Mouse (Mus musculus): ENCODE measurements around the gene H2-Q10. TPM values are rescaled to one million over a fixed set of nuclear protein-coding genes. Genes with fewer than 3 reads are reported as not detected.

H2-Q10 gene
- polyA plus RNA-seq, 1 experiment from 2014 or later: 110 TPM

DNA sequence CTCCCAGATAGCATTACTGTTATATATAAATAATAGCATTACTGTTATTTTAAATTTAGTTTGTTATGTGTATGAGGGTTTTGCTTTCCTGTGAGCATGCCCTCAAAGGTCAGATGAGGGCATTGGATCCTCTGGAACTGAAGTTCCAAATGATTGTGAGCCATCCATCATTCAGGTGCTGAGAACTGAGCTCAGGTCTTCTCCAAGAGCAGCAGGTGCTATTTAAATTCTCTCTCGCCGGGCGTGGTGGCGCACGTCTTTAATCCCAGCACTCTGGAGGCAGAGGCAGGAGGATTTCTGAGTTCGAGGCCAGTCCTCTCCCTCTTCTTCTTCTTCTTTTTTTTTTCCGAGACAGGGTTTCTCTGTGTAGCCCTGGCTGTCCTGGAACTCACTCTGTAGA is 27.2 kb downstream of the H2-Q10 start:
- ATAC-seq: no peak
- no peak overlapping the region for H3K4me3 ChIP-seq (ENCODE audit: low read depth, low read length)
- no peaks in the 10 kb centered on the region for H3K36me3 ChIP-seq (ENCODE audit: control insufficient read depth, insufficient read depth)
- H3K9me3 ChIP-seq (ENCODE audit: control insufficient read depth): no peaks in the 10 kb centered on the region
- H3K9ac ChIP-seq (ENCODE audit: low read depth, low read length): no peak overlapping the region
- WGBS: 94% methylated on average over 6 of the region's 7 CpGs
- no peaks in the 10 kb centered on the region for H3K27me3 ChIP-seq (replicated peaks; ENCODE audit: control insufficient read depth, insufficient read depth, low read length)
- no peak overlapping the region for H3K4me2 ChIP-seq (replicated peaks; ENCODE audit: low read depth)
- no peak for TF ChIP-seq CTCF (IDR thresholded peaks at IDR 0.05; ENCODE audit: low read depth)
- H3K27ac ChIP-seq (ENCODE audit: low read depth, low read length): no peak overlapping the region
- H3K4me1 ChIP-seq (replicated peaks; ENCODE audit: control insufficient read depth, insufficient read depth, low read length): no peaks in the 10 kb centered on the region

DNA sequence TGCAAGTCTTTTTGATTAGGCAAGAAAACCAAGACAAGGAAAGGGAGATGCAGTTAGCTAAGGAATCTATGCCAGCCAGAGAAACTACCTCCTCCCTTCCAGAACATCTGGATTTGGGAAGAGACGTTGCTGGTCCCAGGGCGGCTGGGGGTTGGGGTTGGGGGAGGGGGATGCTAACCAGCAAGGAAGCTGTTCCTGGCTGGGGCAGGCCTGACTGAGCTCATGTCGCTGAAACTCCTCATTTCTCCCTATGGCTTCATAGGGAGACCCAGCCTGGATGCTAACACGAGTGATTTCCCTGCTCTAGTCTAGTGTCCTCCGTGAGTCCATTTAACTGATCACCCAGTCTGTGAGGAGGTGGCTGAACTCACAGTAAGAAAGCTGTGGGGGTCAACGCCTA is 32.3 kb downstream of the H2-Q10 start:
- TF ChIP-seq CTCF (IDR thresholded peaks at IDR 0.05; ENCODE audit: low read depth): no peak
- Histone ChIP-seq H3K9ac (ENCODE audit: low read depth, low read length) (no peak overlapping the region), H3K4me2 (replicated peaks; ENCODE audit: low read depth) (no peak overlapping the region), H3K4me3 (ENCODE audit: low read depth, low read length) (no peak overlapping the region), H3K4me1 (replicated peaks; ENCODE audit: control insufficient read depth, insufficient read depth, low read length) (no peaks in the 10 kb centered on the region), H3K36me3 (ENCODE audit: control insufficient read depth, insufficient read depth) (no peaks in the 10 kb centered on the region), H3K27me3 (replicated peaks; ENCODE audit: control insufficient read depth, insufficient read depth, low read length) (no peaks in the 10 kb centered on the region), H3K27ac (ENCODE audit: low read depth, low read length) (no peak overlapping the region), H3K9me3 (ENCODE audit: control insufficient read depth) (no peaks in the 10 kb centered on the region)
- ATAC-seq: no peak
- WGBS: 28% methylated on average over 6 of the region's 6 CpGs

DNA sequence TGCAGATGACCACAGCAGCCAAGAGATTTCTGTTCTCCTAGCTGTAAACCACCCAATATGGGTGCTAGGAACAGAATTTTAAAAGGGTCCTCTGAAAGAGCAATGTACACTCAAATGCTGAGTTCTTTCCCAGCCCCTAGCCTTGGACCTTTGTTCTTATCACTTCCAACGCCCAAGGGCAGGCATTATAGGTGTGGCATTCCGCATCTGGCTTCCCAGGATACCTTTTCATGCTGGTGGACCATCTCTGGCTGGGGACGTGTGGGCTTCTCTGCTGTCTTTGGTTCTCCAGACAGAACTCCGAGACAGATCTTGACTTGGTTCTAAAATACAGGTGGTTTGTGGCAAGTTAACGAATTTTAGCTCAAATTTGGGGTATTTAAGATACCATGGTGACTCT is 32.9 kb downstream of the H2-Q10 start:
- TF ChIP-seq CTCF (IDR thresholded peaks at IDR 0.05; ENCODE audit: low read depth): no peak
- Histone ChIP-seq H3K27ac (ENCODE audit: low read depth, low read length) (no peak overlapping the region), H3K4me2 (replicated peaks; ENCODE audit: low read depth) (no peak overlapping the region), H3K9ac (ENCODE audit: low read depth, low read length) (no peak overlapping the region), H3K36me3 (ENCODE audit: control insufficient read depth, insufficient read depth) (no peaks in the 10 kb centered on the region), H3K9me3 (ENCODE audit: control insufficient read depth) (no peaks in the 10 kb centered on the region), H3K27me3 (replicated peaks; ENCODE audit: control insufficient read depth, insufficient read depth, low read length) (no peaks in the 10 kb centered on the region), H3K4me1 (replicated peaks; ENCODE audit: control insufficient read depth, insufficient read depth, low read length) (no peaks in the 10 kb centered on the region), H3K4me3 (ENCODE audit: low read depth, low read length) (no peak overlapping the region)
- WGBS: 42% methylated on average over 5 of the region's 5 CpGs
- no peak for ATAC-seq

DNA sequence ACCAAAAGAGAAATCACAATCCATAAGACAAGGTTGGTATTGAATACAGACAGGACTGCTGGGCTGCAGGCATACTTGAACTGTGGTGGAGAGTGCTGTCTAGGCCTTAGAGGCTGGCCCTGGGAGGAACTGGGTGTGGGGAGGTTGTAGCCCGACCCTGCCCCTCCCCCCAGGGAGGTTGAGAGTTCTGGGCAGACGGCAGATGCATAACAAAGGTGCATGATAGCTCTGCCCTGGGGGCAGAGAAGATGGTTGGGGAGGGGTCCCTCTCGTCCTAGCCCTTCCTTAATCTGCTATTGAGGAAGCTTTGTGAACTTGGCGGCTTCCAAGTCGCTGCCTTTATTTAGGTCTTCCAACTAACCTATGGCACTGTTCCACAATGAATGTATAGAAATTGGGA is 34.0 kb downstream of the H2-Q10 start:
- ATAC-seq: no peak
- no peaks in the 10 kb centered on the region for H3K4me1 ChIP-seq (replicated peaks; ENCODE audit: control insufficient read depth, insufficient read depth, low read length)
- H3K4me3 ChIP-seq (ENCODE audit: low read depth, low read length): no peak overlapping the region
- no peaks in the 10 kb centered on the region for H3K27me3 ChIP-seq (replicated peaks; ENCODE audit: control insufficient read depth, insufficient read depth, low read length)
- WGBS: 53% methylated on average over 5 of the region's 5 CpGs
- H3K9ac ChIP-seq (ENCODE audit: low read depth, low read length): no peak overlapping the region
- H3K36me3 ChIP-seq (ENCODE audit: control insufficient read depth, insufficient read depth): no peaks in the 10 kb centered on the region
- TF ChIP-seq CTCF (IDR thresholded peaks at IDR 0.05; ENCODE audit: low read depth): no peak
- H3K4me2 ChIP-seq (replicated peaks; ENCODE audit: low read depth): no peak overlapping the region
- H3K9me3 ChIP-seq (ENCODE audit: control insufficient read depth): no peaks in the 10 kb centered on the region
- H3K27ac ChIP-seq (ENCODE audit: low read depth, low read length): no peak overlapping the region

DNA sequence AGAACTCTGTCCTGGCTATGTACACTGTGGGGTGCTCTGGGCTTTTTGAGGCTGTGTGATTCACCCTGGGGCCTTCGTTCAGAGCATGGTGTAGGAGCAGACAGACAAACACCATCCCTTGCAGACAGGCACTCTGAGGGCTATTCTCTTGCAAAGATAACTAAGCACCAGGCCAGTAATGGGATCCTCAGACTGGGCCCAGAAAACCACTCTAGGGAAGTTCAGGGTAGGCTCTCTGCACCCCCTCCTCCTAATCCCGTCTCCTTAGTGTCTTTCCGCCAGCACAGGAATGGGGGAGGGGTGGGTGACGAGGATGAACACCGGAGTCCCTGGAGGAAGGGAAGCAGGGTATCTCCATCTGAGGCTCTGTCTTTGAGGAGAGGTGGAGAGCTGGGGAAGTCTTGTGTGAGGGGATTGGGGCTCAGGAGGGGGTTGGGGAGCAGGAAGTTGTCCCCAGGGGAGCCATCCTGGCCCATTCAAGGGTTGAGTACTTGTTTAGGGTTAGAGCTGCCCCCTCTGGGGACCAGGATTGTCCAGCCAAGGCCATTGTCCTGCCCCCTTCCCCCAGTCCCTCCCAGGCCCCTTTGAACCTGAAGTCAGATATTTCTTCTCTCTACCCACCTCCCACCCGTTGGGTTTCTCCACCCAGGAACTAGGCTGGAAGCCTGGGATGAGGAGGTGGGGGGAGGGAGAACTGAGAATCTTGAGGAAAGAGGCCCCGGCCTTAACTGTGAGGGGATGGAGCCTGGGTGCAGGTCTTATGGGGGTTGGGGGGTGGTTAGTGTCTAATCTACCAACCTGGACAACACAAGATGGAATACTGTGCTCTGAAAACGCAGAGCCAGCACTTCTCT is 35.0 kb downstream of the H2-Q10 start:
- Histone ChIP-seq H3K36me3 (ENCODE audit: control insufficient read depth, insufficient read depth) (no peaks in the 10 kb centered on the region), H3K27ac (ENCODE audit: low read depth, low read length) (no peak overlapping the region), H3K27me3 (replicated peaks; ENCODE audit: control insufficient read depth, insufficient read depth, low read length) (no peaks in the 10 kb centered on the region), H3K4me3 (ENCODE audit: low read depth, low read length) (no peak overlapping the region), H3K4me2 (replicated peaks; ENCODE audit: low read depth) (no peak overlapping the region), H3K9me3 (ENCODE audit: control insufficient read depth) (no peaks in the 10 kb centered on the region), H3K4me1 (replicated peaks; ENCODE audit: control insufficient read depth, insufficient read depth, low read length) (no peaks in the 10 kb centered on the region), H3K9ac (ENCODE audit: low read depth, low read length) (no peak overlapping the region)
- 46% methylated on average over 8 of the region's 8 CpGs for WGBS
- ATAC-seq: no peak
- TF ChIP-seq CTCF (IDR thresholded peaks at IDR 0.05; ENCODE audit: low read depth): no peak

DNA sequence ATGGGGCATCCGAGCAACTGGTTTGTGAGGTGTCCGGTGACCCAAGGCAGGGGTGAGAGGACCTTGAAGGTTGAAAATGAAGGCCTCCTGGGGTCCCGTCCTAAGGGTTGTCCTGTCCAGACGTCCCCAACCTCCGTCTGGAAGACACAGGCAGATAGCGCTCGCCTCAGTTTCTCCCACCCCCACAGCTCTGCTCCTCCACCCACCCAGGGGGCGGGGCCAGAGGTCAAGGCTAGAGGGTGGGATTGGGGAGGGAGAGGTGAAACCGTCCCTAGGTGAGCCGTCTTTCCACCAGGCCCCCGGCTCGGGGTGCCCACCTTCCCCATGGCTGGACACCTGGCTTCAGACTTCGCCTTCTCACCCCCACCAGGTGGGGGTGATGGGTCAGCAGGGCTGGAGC is 35.9 kb downstream of the H2-Q10 start, which contains the start of gene Pou5f1:
Gene Pou5f1 (plus strand): TSS at position 243 of the 400 bp plus-strand sequence.
- H3K27me3 ChIP-seq (replicated peaks; ENCODE audit: control insufficient read depth, insufficient read depth, low read length): no peaks in the 10 kb centered on the region
- no peak within 1 kb of the TSS for H3K9ac ChIP-seq (ENCODE audit: low read depth, low read length)
- H3K4me3 ChIP-seq (ENCODE audit: low read depth, low read length): no peak within 1 kb of the TSS
- H3K4me2 ChIP-seq (replicated peaks; ENCODE audit: low read depth): no peak within 1 kb of the TSS
- H3K36me3 ChIP-seq (ENCODE audit: control insufficient read depth, insufficient read depth): no peaks in the 10 kb centered on the region
- no peaks in the 10 kb centered on the region for H3K9me3 ChIP-seq (ENCODE audit: control insufficient read depth)
- 76% methylated on average over 13 of the region's 13 CpGs for WGBS
- ATAC-seq: no peak
- H3K4me1 ChIP-seq (replicated peaks; ENCODE audit: control insufficient read depth, insufficient read depth, low read length): no peaks in the 10 kb centered on the region
- H3K27ac ChIP-seq (ENCODE audit: low read depth, low read length): no peak within 1 kb of the TSS
- no peak for TF ChIP-seq CTCF (IDR thresholded peaks at IDR 0.05; ENCODE audit: low read depth)

Measured in intestine, postnatal 0 days (tissue).